Mouse (Mus musculus): ENCODE results near the gene Fes.

DNA sequence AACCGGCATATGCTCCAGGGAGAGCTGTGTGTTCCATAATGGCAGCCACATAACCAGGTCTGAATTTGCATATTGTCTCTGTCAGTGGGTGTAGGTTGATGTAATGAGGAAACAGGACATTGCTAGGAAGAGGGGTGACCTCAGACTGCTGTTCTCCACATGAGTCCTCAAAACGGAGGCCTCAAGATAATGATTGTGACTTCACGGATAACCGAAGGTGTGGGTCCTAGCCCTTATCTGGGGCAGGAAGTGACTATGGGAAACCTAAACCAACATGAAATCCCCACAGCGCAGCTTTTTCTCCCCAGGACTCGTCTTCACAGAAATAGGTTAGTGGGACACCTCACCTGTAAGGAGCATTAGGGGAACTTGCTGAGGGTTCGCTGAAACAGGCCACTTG is 29.2 kb upstream of the Fes start:
- no peak for TF ChIP-seq POLR2A (IDR thresholded peaks at IDR 0.05; ENCODE audit: extremely low read depth, insufficient read depth, low read length)
- TF ChIP-seq CTCF (IDR thresholded peaks at IDR 0.05; ENCODE audit: low read depth, low read length): no peak

Measured in liver, adult 2 months (tissue).